Mouse (Mus musculus): ENCODE results near the gene Trnau1ap. TPM values are rescaled to one million over a fixed set of nuclear protein-coding genes. Genes with fewer than 3 reads are reported as not detected.
"Not testable (repeated sequence)": the region's sequence is repeated elsewhere in the genome, so short reads cannot be mapped to it uniquely, and the experiment has no call there.

Gene Trnau1ap
- polyA plus RNA-seq, 1 experiment from 2014 or later: 71.2 TPM

GRCm38 (mm10) chr4:132306004-132306403, 23.3 kb downstream of the Trnau1ap start:
- no peaks in the 10 kb centered on the region for H3K9me3 ChIP-seq
- no peak overlapping the region for H3K27ac ChIP-seq
- no peak for ATAC-seq (replicated peaks)
- no peaks in the 10 kb centered on the region for H3K27me3 ChIP-seq (replicated peaks)
- H3K4me3 ChIP-seq: no peak overlapping the region
- H3K4me2 ChIP-seq: no peak overlapping the region
- peaks cover 20% of the 10 kb centered on the region for H3K4me1 ChIP-seq
- 80% methylated on average over 6 of the region's 6 CpGs for WGBS
- H3K9ac ChIP-seq: no peak overlapping the region
- H3K36me3 ChIP-seq (replicated peaks): peaks cover 8% of the 10 kb centered on the region

GRCm38 (mm10) chr4:132305276-132305675, 24.1 kb downstream of the Trnau1ap start:
- H3K9me3 ChIP-seq: no peaks in the 10 kb centered on the region
- H3K9ac ChIP-seq: no peak overlapping the region
- H3K4me3 ChIP-seq: no peak overlapping the region
- H3K27me3 ChIP-seq (replicated peaks): no peaks in the 10 kb centered on the region
- peaks cover 15% of the 10 kb centered on the region for H3K4me1 ChIP-seq
- H3K36me3 ChIP-seq (replicated peaks): peaks cover 2% of the 10 kb centered on the region; the same call in 1 of the 2 replicates
- no peak for ATAC-seq (replicated peaks)
- 88% methylated on average over 8 of the region's 8 CpGs for WGBS
- H3K4me2 ChIP-seq: no peak overlapping the region
- no peak overlapping the region for H3K27ac ChIP-seq

- H3K4me1 ChIP-seq; ATAC-seq (replicated peaks); H3K27me3 ChIP-seq (replicated peaks); H3K9me3 ChIP-seq; H3K27ac ChIP-seq; H3K36me3 ChIP-seq (replicated peaks): not testable (repeated sequence)
- Histone ChIP-seq H3K4me2 (peak overlapping the region; percentile 76), H3K9ac (peak overlapping the region; percentile 45; the same call in 1 of the 2 replicates), H3K4me3 (peak overlapping the region; percentile 45)
- WGBS: 50% methylated on average over 6 of the region's 6 CpGs
These were observed 25.9 kb downstream of the Trnau1ap start for GRCm38 (mm10) chr4:132303484-132303883.

- Histone ChIP-seq H3K4me3 (peak within 1 kb of the TSS; percentile 45), H3K9ac (peak within 1 kb of the TSS; percentile 45), H3K4me1 (peaks cover 8% of the 10 kb centered on the region), H3K27me3 (replicated peaks) (no peaks in the 10 kb centered on the region), H3K4me2 (peak within 1 kb of the TSS; percentile 76), H3K27ac (no peak within 1 kb of the TSS), H3K9me3 (no peaks in the 10 kb centered on the region), H3K36me3 (replicated peaks) (no peaks in the 10 kb centered on the region)
- peak; percentile 69 for ATAC-seq (replicated peaks)
- 1% methylated on average over 31 of the region's 31 CpGs for WGBS
These were observed 26.3 kb downstream of the Trnau1ap start, which contains the start of gene Rab42 for GRCm38 (mm10) chr4:132302939-132303479. TSS of gene Rab42 (minus strand) at chr4:132303385.

GRCm38 (mm10) chr4:132301965-132302938, 27.1 kb downstream of the Trnau1ap start:
- H3K4me2 ChIP-seq: peak overlapping the region; percentile 76
- 67% methylated on average over 16 of the region's 16 CpGs for WGBS
- no peak overlapping the region for H3K27ac ChIP-seq
- no peak for ATAC-seq (replicated peaks)
- H3K4me1 ChIP-seq: peaks cover 8% of the 10 kb centered on the region
- H3K4me3 ChIP-seq: peak overlapping the region; percentile 45
- H3K27me3 ChIP-seq (replicated peaks): no peaks in the 10 kb centered on the region
- no peak overlapping the region for H3K9ac ChIP-seq
- H3K36me3 ChIP-seq (replicated peaks): no peaks in the 10 kb centered on the region
- no peaks in the 10 kb centered on the region for H3K9me3 ChIP-seq

GRCm38 (mm10) chr4:132301486-132301885, 27.9 kb downstream of the Trnau1ap start:
- Histone ChIP-seq H3K27ac (no peak overlapping the region), H3K9me3 (no peaks in the 10 kb centered on the region), H3K4me1 (peaks cover 8% of the 10 kb centered on the region), H3K4me2 (no peak overlapping the region), H3K4me3 (no peak overlapping the region), H3K27me3 (replicated peaks) (no peaks in the 10 kb centered on the region), H3K9ac (no peak overlapping the region), H3K36me3 (replicated peaks) (no peaks in the 10 kb centered on the region)
- no peak for ATAC-seq (replicated peaks)
- 87% methylated on average over 6 of the region's 6 CpGs for WGBS

GRCm38 (mm10) chr4:132299849-132300248, 29.5 kb downstream of the Trnau1ap start:
- Histone ChIP-seq H3K27ac (no peak overlapping the region), H3K27me3 (replicated peaks) (no peaks in the 10 kb centered on the region), H3K9ac (no peak overlapping the region), H3K36me3 (replicated peaks) (no peaks in the 10 kb centered on the region), H3K4me2 (no peak overlapping the region), H3K4me3 (no peak overlapping the region), H3K9me3 (no peaks in the 10 kb centered on the region), H3K4me1 (peaks cover 8% of the 10 kb centered on the region)
- 89% methylated on average over 1 of the region's 1 CpGs for WGBS
- ATAC-seq (replicated peaks): no peak

- no peak overlapping the region for H3K9ac ChIP-seq
- H3K36me3 ChIP-seq (replicated peaks): peaks cover 10% of the 10 kb centered on the region; the same call in 1 of the 2 replicates
- H3K9me3 ChIP-seq: no peaks in the 10 kb centered on the region
- 41% methylated on average over 8 of the region's 8 CpGs for WGBS
- no peak overlapping the region for H3K4me3 ChIP-seq
- H3K4me1 ChIP-seq: no peaks in the 10 kb centered on the region
- no peak overlapping the region for H3K27ac ChIP-seq
- no peak for ATAC-seq (replicated peaks)
- no peaks in the 10 kb centered on the region for H3K27me3 ChIP-seq (replicated peaks)
- H3K4me2 ChIP-seq: no peak overlapping the region
These were observed 33.5 kb downstream of the Trnau1ap start for GRCm38 (mm10) chr4:132295696-132296390.

- H3K36me3 ChIP-seq (replicated peaks): peaks cover 20% of the 10 kb centered on the region; the same call in 1 of the 2 replicates
- H3K4me3 ChIP-seq: no peak overlapping the region
- no peaks in the 10 kb centered on the region for H3K4me1 ChIP-seq
- H3K27me3 ChIP-seq (replicated peaks): no peaks in the 10 kb centered on the region
- no peak overlapping the region for H3K9ac ChIP-seq
- WGBS: 79% methylated on average over 7 of the region's 7 CpGs
- ATAC-seq (replicated peaks): no peak
- H3K9me3 ChIP-seq: no peaks in the 10 kb centered on the region
- no peak overlapping the region for H3K27ac ChIP-seq
- H3K4me2 ChIP-seq: no peak overlapping the region
These were observed 35.6 kb downstream of the Trnau1ap start for GRCm38 (mm10) chr4:132293682-132294240.

GRCm38 (mm10) chr4:132292988-132293387, 36.4 kb downstream of the Trnau1ap start:
- no peaks in the 10 kb centered on the region for H3K27me3 ChIP-seq (replicated peaks)
- WGBS: 24% methylated on average over 4 of the region's 4 CpGs
- no peak for ATAC-seq (replicated peaks)
- H3K4me3 ChIP-seq: no peak overlapping the region
- H3K4me2 ChIP-seq: no peak overlapping the region
- H3K4me1 ChIP-seq: no peaks in the 10 kb centered on the region
- no peaks in the 10 kb centered on the region for H3K9me3 ChIP-seq
- H3K27ac ChIP-seq: no peak overlapping the region
- H3K36me3 ChIP-seq (replicated peaks): peaks cover 20% of the 10 kb centered on the region; the same call in 1 of the 2 replicates
- no peak overlapping the region for H3K9ac ChIP-seq

GRCm38 (mm10) chr4:132291624-132292335, 37.6 kb downstream of the Trnau1ap start:
- no peaks in the 10 kb centered on the region for H3K4me1 ChIP-seq
- no peaks in the 10 kb centered on the region for H3K9me3 ChIP-seq
- ATAC-seq (replicated peaks): no peak
- H3K27ac ChIP-seq: no peak overlapping the region
- H3K4me2 ChIP-seq: no peak overlapping the region
- WGBS: 82% methylated on average over 12 of the region's 12 CpGs
- no peak overlapping the region for H3K4me3 ChIP-seq
- no peak overlapping the region for H3K9ac ChIP-seq
- peaks cover 23% of the 10 kb centered on the region; the same call in 1 of the 2 replicates for H3K36me3 ChIP-seq (replicated peaks)
- no peaks in the 10 kb centered on the region for H3K27me3 ChIP-seq (replicated peaks)

Data from midbrain, embryonic 15.5 days (tissue).